Mouse (Mus musculus) MEL-GATA-1-ER (cell line): ENCODE results near the gene Slc1a1.

ENCODE experiments used
- DNase-seq: peaks from one replicate; pipeline ENCODE4 v3.0.0-alpha.2; 2012; ENCODE audit warnings: low read depth; ENCODE audit errors: extremely low read depth

Gene Slc1a1

DNA sequence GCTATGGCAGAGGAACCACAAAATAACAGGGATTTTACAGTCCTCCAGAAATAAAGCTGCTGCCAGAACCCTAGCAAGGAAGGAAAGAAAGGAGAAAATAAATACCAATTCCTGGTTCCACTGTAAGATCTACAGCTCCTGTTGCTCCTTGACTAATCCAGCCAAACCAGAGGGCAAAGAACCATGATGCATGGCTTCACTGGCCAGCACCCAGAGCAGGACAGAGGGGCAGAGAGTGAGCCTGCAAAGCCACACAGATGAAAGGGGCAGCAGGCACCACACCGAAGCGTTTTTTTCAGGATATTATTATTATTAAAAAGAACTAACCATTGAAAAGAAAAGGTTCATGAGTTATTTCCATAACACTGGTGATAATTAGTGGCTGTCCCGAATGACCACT, 17.2 kb downstream of the Slc1a1 start:
- no peak for DNase-seq

DNA sequence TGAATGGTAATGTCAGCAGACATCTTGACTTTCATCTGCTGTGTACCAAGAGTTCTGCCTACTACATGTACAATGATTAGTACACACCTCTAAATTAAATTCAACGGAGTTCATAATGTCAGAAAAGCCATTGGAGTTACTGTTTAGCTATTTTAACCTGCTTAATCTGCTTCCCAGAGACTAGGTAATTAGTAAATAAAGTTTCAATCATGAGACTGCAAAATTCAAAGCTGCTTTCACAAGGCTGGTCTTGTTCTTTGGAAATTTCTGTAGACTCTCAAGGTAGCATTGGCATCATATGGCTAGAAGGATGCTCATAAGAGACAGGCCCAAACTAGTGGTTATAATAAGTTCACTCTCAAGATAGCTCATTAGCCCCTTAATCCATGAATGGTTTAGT, 20.0 kb downstream of the Slc1a1 start:
- DNase-seq = no peak

DNA sequence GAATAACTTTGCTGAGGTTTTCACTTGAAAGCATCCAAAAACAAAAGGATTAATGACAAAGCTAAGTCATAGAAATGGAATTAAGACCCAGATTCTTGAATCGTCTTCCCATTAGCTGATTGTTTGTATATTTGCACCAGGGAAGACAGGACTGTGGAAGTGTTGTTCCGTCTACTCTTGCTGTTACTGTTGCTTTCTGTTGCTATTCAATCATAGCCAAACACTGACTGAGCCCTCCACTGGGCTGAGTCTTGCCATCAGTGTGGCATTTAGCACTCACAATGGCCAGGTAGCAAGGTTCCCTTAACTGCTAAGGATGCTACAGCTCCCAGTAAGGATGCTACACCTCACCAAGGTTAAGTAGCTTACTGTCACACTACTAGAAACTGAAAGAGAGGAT, 25.4 kb downstream of the Slc1a1 start:
- DNase-seq = no peak

DNA sequence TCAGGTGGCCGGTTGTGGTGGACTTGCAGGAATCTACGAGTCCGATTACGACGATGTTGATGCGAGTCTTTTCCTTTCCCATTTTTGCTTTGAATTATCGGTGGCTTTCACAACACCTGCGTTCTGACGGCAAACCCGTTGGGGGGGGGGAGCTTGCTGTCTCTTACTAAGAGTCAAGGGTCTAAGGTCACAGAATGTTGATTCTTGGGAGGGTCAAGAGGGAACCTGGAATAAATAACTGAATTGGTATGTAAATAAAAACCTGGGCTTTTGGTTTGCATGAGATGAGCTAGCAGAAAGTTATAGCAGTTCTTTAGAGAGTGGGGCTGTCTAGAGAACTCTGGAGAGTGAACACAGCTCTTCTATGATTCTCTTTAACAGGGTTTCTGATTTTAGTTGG, 28.8 kb downstream of the Slc1a1 start:
- DNase-seq = no peak

DNA sequence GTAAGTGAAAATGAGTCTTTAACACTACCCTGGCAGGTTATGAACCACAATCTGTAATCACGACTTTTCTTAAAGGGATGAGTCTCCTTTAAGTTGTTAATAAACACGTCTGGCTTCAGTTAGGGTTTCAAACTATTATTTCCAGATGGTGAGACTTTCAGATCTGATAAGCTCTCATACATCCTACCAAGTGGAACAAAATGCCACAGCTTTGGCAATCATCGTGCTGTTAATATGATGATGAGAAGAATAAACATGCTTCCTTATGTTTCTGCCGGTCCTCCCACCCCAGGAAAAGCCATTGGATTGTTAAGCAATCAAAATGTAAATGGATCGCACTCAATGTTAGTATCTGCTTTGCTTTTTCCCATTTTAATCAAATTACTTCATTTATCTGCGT, 30.1 kb downstream of the Slc1a1 start:
- DNase-seq = no peak

DNA sequence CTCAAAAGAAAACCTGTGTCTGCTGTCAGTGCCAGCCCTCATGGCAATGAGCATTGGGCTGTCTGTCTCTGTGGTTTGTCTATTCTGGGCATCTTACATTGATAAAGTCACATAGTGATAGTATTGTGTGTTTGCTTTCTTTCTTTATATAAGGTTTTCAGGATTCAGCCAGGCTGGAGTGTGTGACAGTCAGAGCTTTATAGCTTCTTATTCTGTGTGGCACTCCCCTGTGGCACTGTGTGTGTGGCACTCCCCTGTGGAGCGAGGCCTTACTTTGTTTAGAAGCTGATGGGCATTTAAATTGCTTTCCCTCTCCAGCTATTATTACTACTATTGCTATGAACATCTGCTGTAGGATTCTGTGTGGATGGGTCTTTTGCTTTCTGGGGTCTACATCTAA, 30.7 kb downstream of the Slc1a1 start:
- DNase-seq = no peak

DNA sequence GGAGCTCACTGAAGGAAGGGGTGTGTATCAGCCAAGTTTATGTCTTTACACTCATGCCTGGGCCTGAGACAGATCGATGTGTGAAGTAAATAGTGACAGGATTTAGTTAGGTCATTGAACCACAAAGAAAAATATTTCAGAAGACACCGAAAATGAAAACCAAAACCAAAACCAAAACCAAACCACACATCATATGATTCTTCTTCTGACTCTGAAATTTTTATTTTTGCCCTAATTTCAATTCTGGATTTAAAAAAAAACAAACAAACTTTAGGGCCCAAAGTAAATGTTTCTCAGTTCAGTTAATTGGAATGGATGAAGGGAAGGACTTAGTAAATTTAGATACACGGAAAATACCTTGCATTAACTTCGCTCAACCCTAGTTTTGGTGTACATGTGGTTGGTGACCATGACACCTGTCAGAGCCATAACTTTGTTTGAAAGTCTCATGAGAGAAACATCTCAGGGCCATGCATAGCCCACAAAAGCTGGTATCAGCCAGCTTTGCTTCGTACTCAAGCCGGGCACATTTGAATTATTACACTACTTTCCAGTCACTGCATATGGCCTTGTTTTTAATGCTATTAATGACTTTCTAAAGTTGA, 34.5 kb downstream of the Slc1a1 start:
- DNase-seq = no peak

DNA sequence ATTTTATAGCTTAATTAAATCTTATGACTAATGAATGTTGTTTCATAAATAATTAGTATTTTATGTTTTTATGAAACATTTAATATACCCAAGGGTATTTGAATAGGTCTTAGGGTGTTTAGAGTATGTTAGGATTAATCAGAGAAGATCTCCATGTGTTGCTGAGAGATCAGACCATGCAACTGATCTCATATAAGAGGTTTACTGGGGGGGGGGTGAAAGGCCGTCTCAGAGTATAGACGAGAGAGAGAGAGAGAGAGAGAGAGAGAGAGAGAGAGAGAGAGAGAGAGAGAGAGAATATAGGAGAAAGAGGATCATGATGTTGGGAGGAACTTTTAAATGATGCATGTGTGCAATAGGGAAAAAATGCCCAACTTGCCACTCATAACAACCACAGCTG, 35.5 kb downstream of the Slc1a1 start:
- no peak for DNase-seq

DNA sequence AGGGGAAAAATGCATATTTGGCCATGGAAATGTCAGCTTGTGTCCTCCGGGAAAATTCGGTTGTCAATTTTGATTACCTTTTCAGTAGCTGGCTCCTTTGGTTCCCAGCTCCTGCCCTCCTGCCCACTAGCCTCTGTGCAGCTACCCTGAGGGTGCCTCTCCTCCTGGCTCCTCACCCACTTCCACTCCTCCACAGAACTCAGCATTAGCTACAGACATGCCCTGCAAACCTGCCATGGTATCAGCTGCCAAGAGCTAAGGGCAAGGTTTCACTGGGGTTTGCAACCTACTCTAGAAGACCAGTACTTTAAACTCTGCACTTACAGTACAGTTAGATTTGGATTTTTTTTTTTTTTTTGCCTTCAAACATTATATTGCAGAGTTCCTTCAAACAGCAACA, 44.6 kb downstream of the Slc1a1 start:
- no peak for DNase-seq

DNA sequence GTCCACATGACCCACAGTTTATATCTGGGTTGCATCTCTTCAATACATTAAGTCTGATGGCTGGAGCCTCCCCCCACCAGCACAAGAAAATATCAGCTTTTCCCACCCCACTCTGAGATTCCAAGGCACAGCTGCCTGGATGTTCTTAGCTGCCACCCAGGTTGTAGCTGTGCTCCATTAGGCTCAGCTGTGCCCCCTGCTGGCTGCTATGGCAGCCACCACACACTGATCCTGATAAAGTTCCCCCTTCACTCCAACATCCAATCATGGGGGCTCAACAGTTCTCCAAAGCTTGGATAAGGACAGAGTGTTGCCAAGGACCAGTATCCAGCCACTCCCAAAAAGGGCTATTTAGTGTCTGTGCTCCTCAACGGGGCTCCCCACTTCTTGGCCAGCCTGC, 48.3 kb downstream of the Slc1a1 start:
- DNase-seq = peak; percentile 6

DNA sequence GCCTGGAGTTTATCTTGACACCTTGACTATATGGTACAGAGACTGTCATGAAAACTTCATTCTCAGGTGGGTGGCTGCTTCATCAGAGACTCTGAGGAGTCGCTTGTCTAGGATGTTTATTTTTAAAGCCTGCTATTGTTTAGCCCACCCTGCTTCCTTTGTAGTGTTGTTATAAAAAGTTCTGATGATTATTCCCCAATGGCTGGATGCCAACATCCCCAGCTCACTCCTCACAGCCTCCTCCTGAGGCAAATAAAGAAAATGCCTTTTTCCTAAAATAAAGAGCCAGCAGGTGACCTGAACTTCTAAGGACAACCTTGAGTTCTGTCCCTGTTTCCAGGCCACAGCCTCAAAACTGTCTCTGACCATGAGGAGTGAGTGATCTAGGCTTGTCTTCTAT, 53.6 kb downstream of the Slc1a1 start:
- DNase-seq = no peak

DNA sequence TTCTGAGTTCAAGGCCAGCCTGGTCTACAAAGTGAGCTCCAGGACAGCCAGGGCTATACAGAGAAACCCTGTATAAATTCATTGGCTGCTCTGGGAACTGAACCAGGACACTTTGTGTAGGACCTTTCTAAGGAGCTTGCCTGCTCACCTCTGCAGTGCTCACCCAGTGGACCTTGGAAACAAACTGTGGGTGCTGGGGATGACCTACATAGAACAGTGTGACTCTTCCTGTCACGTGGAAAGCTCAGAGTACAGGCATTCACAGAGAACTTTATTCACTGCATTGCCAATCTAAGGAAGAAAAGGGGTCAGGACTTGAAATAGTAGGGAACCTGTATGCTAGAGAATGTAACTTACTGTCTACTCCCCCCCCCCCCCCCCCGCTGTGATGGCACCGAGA, 54.4 kb downstream of the Slc1a1 start:
- DNase-seq = no peak

DNA sequence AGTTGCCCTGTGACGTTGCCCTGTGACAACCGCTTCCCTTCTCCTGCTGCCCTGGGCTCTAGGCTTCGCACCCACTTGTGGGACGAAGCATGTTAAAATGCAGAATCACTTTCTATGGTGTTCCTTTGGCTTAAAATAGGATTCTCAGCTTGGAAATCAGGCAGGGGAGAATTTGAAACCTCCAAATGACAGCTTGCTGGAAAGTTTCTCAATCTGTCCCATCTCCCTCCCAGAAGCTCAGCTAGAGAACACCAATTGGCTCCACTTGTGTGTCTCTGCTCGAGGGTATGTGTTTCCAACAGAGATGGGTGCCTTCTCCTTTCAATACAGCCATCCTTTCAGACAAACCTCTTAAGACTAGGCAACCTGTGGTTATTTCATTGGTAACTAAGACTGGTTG, 56.4 kb downstream of the Slc1a1 start:
- DNase-seq = no peak

DNA sequence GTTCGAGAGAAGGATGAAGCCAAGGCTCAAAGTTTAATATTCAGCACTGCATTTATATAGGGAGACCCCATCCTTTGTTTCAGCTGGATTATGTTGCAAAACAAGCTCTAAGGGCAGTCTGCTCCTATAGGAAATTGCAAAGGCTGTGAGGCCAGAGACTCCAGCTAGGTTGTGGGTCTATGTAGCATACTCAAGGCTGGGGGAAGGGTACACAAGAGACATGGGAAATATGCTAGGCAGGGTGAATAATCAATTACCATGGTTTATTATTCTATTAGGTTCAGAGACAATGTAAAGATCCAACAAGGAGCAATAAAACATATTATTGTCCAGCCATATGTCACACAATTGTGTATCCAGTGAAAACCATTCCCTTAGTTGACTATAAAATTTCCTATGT, 57.0 kb downstream of the Slc1a1 start:
- DNase-seq = no peak

DNA sequence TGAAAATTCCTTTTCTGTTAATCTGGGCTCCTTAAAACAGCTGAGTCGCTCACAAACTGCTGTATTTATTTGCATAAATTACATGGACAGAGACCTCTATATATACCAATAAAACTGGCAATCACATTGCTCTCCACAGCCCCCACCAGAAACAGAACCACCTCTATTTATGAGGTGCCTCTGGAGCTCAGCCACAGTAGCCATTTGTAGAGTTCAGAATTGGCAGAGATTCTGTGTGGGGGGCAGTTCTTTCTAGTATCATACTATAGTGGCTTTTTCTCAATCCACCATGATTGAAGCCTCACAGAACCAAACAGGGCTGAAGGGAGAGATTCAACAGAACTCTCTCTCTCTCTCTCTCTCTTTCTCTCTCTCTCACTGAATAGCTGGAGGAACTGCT, 61.8 kb downstream of the Slc1a1 start:
- no peak for DNase-seq

DNA sequence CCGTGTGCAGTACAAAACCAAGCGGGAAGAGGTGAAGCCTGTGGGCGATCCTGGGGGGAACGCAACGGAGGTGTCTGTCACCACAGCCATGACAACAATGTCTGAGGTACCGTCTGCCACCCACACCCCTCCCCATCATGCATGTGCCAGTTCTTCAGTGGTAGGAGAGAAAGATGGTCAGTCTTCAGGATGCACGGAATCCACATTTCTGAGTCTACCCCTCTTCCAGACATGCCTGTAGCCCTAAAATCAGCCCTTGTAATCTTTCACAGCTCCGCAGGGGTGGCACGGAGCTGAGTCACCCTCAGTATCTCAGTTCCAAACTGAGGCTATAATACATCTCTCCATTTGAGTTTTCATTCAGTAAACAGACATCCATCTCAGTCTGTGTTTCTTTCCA, 62.6 kb downstream of the Slc1a1 start:
- DNase-seq = no peak

DNA sequence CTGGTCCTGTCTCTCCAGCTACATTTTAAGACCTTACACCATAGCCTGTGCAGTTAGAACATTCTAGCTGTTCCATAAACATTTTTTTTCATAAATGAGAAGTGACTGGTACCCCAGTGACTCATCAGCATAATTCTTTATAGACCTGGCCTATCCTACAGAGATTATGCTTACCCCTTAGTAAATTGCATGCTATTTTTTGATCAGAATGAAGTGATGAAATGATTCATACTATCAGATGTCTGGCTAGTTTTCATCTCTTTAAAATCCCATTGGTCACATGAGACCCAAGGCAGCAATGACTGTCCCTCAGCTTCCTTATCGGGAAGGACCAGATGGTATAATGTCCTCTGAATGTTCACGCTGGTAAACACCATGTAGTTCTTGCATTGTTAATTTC, 65.9 kb downstream of the Slc1a1 start:
- DNase-seq = no peak

DNA sequence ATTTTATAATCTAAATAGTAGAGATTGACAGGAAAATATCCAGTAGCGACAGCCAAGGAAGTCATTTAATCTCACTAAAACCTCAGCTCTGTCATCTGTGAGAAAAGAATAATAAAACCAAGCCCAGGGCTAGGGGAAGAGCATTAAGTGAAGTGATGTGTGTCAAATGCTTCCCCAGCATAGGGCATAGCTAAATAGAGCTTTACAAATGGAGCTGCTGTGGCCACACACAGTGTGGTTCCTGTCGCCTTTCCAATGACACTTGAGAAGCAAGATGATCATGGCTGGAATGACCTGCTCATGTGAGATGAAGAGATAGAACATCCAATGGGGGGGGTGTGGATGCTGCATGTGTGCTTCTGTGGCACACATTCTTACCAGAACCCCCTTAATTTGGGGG, 67.3 kb downstream of the Slc1a1 start:
- DNase-seq = no peak

DNA sequence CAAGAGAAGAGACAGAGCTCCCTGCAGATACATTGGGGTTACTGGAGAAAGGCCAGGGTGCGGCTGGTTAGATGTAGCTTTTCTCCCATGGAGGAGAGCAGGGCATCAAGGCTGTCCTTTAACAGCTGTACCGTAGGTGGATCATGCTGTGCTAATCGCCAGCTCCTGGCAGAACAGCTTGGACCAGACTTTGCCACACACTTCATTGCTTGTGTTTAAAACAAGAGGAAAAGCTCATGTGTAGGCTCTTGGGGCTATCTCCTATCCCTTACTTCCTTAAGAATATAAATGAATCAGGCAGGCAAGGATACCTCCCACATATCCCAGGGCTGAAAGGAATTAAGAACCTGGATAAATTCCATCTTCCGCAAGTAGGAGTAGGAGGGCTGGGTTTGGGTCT, 68.0 kb downstream of the Slc1a1 start:
- no peak for DNase-seq

DNA sequence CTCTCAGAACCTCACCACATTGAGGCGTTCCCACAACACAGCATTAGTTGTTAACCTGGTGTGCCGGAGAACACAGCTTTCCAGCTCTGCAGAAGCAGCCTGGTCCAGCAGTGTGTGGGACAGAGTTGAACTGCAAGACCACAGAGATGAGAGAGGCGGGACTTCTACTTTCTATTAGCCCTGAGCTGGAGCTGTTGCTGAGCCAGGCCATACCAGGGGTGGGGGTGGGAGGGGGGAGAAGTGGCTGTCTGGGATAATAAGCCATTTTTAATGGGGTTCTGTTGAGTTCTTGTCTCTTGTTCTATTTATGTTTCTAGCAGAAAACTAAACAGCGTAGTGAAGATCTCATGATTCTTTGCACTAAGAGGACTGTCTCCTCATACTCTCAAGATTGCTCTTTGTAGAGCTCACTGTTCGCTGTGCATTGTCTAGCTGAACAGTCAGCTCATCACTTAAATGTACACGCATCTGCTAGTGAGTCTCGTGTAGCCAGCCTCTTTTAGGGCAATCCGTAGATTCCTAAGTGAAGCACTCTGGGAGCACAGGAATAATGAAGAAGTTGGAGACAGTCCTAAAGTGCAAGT, 68.8 kb downstream of the Slc1a1 start:
- no peak for DNase-seq

DNA sequence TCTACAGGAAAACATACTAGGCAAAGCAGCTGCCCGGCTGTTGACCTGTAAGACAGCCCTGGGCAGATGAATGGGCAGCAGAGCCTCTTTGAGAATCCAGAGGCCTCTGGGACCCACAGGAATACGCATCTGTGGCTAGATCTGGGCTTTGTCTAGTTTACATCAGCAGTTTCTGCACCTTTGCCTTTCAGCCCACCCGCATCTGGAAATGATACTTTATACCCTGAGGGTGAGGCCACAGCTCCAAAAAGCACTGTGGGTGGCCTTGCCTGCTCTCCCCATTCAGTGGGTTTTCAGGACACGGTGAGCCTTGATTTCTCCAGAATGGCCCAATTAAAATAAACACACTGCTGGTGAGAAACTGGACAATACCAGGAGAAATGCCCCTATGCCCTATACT, 73.3 kb downstream of the Slc1a1 start:
- no peak for DNase-seq

DNA sequence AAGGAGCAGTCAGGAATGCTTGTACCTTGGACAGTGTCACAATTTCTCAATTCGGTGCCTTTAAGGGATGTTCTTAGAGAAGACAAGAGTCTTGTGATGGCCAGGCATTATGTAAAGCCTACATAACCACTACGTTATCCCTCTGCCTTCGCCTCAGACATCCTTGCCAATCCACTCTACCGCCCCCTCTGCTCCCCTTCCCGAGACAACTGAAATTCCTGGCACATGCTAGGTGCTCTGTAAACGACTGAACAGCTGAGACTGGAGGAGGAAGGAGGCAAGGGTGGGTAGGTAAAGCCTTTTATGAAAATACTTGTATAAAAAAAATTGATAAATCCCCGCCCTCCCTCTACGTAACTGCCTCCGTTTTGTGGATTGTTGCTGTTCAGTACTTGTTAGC, 73.8 kb downstream of the Slc1a1 start:
- DNase-seq = no peak

DNA sequence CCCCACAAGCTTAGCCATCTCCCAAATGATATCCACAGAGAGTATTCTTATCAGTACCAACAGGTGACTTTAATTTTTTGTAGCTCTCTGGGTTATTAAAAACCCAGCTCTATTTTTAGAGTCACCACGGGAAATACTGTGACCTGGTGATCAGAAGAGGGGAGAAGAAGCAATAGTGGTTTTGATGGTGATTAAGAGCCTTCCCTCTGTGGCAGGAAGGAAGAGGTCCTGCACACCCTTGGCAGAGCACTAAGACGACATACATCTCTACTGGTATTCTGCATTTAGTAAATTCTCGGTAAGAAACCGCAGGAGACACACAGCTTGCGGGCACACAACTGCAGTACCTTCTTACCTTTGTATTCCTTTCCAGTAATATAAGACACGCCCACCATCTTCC, 79.7 kb downstream of the Slc1a1 start:
- no peak for DNase-seq
